Mouse (Mus musculus): ENCODE results near the gene Camta1. TPM values are rescaled to one million over a fixed set of nuclear protein-coding genes. Genes with fewer than 3 reads are reported as not detected.

The Camta1 gene
- polyA plus RNA-seq, 1 experiment from 2014 or later: 81.8 TPM

DNA sequence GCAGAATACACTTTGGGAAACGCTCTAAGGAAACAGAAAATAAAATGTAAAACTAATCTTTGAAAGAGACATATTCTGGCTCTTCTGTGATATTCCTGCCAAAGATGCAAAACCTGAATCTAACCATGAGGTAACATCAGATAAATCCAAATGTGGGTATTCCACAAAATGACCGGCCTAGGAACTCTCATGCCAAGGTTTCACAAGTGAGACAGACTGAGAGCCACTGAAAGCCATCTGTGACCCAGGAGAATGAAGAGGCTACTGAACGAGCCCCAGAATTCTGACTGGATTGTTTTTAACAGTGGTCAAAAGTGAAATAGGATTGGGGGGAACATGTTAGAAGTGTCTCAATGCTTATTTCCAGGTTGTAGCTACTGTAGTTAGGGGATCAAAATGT lies 25.8 kb downstream of the Camta1 start:
- Histone ChIP-seq H3K9me3 (replicated peaks; ENCODE audit: control insufficient read depth, low read length) (no peaks in the 10 kb centered on the region), H3K27me3 (ENCODE audit: control insufficient read depth, insufficient read depth, low read length) (no peaks in the 10 kb centered on the region), H3K27ac (ENCODE audit: low read length) (no peak overlapping the region), H3K36me3 (ENCODE audit: control insufficient read depth, insufficient read depth, low read length) (no peaks in the 10 kb centered on the region), H3K4me2 (ENCODE audit: low read depth, low read length) (no peak overlapping the region), H3K4me1 (ENCODE audit: control insufficient read depth, insufficient read depth, low read length) (no peaks in the 10 kb centered on the region; the same call in 1 of the 2 replicates), H3K9ac (ENCODE audit: low read length) (no peak overlapping the region), H3K4me3 (replicated peaks; ENCODE audit: low read length) (no peak overlapping the region)
- WGBS: 89% methylated on average over 3 of the region's 3 CpGs
- ATAC-seq (ENCODE audit: insufficient read depth, low FRiP score): no peak

DNA sequence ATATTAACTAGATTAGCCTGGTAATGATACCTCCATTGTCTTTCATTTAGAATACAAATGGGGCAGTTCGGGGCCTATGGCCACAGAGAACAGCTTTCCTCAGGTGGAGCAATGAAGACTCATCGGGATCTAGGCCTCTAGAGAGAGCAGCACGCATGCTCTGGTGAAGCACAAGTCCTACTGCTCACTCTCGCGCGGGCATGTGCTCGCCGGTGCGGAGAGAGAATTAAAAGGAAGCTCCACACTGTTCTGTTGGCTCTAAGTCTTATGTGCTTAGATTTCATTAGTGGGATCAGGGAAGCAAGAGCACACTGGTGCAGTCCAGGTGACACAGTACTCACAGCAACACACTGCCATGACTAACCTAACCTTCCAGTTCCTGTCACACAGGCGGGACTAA lies 27.1 kb downstream of the Camta1 start:
- no peak overlapping the region for H3K4me3 ChIP-seq (replicated peaks; ENCODE audit: low read length)
- H3K36me3 ChIP-seq (ENCODE audit: control insufficient read depth, insufficient read depth, low read length): no peaks in the 10 kb centered on the region
- H3K4me1 ChIP-seq (ENCODE audit: control insufficient read depth, insufficient read depth, low read length): no peaks in the 10 kb centered on the region; the same call in 1 of the 2 replicates
- WGBS: 92% methylated on average over 10 of the region's 10 CpGs
- no peak overlapping the region for H3K27ac ChIP-seq (ENCODE audit: low read length)
- H3K9ac ChIP-seq (ENCODE audit: low read length): no peak overlapping the region
- no peaks in the 10 kb centered on the region for H3K9me3 ChIP-seq (replicated peaks; ENCODE audit: control insufficient read depth, low read length)
- no peak for ATAC-seq (ENCODE audit: insufficient read depth, low FRiP score)
- H3K27me3 ChIP-seq (ENCODE audit: control insufficient read depth, insufficient read depth, low read length): no peaks in the 10 kb centered on the region
- no peak overlapping the region for H3K4me2 ChIP-seq (ENCODE audit: low read depth, low read length)

DNA sequence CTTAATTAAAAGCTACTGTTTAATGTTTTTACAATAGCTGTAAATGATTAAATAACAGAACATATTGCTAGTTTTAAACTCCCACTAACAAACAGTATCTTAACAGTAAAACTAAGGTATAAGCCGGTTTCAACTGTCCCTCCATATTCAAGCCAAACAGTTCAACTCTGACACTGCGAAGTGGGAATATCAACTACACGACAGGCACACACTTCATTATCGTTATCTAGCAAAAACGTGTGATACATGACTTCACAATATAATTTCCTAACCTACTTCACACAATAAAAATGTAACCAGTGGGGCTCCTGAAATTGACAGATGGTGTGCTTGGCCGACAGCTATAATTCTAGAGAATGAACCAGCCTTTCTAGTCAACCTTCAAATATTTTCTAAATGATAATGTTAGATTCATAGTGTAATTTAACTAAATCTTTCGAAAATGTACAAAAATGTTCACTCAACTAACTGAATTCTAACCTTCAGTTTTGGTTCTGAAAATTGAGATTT lies 27.7 kb downstream of the Camta1 start:
- no peak overlapping the region for H3K4me3 ChIP-seq (replicated peaks; ENCODE audit: low read length)
- H3K4me1 ChIP-seq (ENCODE audit: control insufficient read depth, insufficient read depth, low read length): no peaks in the 10 kb centered on the region
- H3K36me3 ChIP-seq (ENCODE audit: control insufficient read depth, insufficient read depth, low read length): no peaks in the 10 kb centered on the region
- no peak overlapping the region for H3K27ac ChIP-seq (ENCODE audit: low read length)
- no peak for ATAC-seq (ENCODE audit: insufficient read depth, low FRiP score)
- H3K27me3 ChIP-seq (ENCODE audit: control insufficient read depth, insufficient read depth, low read length): no peaks in the 10 kb centered on the region
- H3K4me2 ChIP-seq (ENCODE audit: low read depth, low read length): no peak overlapping the region
- 85% methylated on average over 7 of the region's 7 CpGs for WGBS
- no peaks in the 10 kb centered on the region for H3K9me3 ChIP-seq (replicated peaks; ENCODE audit: control insufficient read depth, low read length)
- H3K9ac ChIP-seq (ENCODE audit: low read length): no peak overlapping the region

DNA sequence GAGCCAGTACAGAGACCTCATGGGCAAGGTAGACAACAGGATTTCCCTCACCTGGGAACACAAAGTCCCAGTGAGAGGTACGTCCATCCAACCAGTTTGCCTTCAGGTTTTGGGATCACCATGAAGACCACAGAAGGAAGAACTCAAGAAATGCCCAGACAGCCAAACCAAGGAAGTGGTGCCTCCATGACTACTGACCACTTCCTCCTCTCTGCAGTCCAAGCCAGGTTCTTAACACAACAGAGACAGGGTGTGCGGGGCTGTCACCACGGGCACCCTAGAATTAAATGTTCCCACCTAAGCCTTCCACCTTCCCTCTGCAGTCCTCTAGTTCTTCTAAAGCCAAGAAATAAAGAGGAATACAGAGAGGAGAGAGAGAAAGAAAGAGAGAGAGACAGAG lies 33.8 kb downstream of the Camta1 start:
- no peak overlapping the region for H3K9ac ChIP-seq (ENCODE audit: low read length)
- no peak overlapping the region for H3K27ac ChIP-seq (ENCODE audit: low read length)
- no peak for ATAC-seq (ENCODE audit: insufficient read depth, low FRiP score)
- H3K27me3 ChIP-seq (ENCODE audit: control insufficient read depth, insufficient read depth, low read length): no peaks in the 10 kb centered on the region
- no peaks in the 10 kb centered on the region for H3K36me3 ChIP-seq (ENCODE audit: control insufficient read depth, insufficient read depth, low read length)
- no peaks in the 10 kb centered on the region for H3K9me3 ChIP-seq (replicated peaks; ENCODE audit: control insufficient read depth, low read length)
- no peaks in the 10 kb centered on the region for H3K4me1 ChIP-seq (ENCODE audit: control insufficient read depth, insufficient read depth, low read length)
- H3K4me2 ChIP-seq (ENCODE audit: low read depth, low read length): no peak overlapping the region
- no peak overlapping the region for H3K4me3 ChIP-seq (replicated peaks; ENCODE audit: low read length)
- 91% methylated on average over 3 of the region's 3 CpGs for WGBS

DNA sequence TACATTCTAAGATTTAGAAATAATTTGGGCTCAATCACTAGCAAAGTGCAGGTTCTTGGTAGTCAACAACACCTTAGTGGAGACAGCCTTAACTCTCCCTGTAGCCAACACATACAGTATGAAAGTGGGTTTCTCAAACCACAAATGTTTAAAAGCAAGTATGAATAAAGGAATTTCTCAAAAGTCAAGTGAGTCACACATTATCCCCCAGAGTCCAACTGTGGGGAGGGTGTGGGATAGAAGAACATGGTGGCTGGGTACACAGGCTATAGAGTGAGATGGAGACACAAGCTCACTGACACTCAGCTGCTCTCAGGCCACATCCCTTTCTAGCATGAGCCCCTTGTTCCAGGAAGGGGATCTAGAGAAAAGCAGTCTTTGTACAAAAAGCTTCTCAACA lies 34.3 kb downstream of the Camta1 start:
- Histone ChIP-seq H3K36me3 (ENCODE audit: control insufficient read depth, insufficient read depth, low read length) (no peaks in the 10 kb centered on the region), H3K9ac (ENCODE audit: low read length) (no peak overlapping the region), H3K9me3 (replicated peaks; ENCODE audit: control insufficient read depth, low read length) (no peaks in the 10 kb centered on the region), H3K27me3 (ENCODE audit: control insufficient read depth, insufficient read depth, low read length) (no peaks in the 10 kb centered on the region), H3K4me1 (ENCODE audit: control insufficient read depth, insufficient read depth, low read length) (no peaks in the 10 kb centered on the region), H3K4me2 (ENCODE audit: low read depth, low read length) (no peak overlapping the region), H3K27ac (ENCODE audit: low read length) (no peak overlapping the region), H3K4me3 (replicated peaks; ENCODE audit: low read length) (no peak overlapping the region)
- no peak for ATAC-seq (ENCODE audit: insufficient read depth, low FRiP score)

DNA sequence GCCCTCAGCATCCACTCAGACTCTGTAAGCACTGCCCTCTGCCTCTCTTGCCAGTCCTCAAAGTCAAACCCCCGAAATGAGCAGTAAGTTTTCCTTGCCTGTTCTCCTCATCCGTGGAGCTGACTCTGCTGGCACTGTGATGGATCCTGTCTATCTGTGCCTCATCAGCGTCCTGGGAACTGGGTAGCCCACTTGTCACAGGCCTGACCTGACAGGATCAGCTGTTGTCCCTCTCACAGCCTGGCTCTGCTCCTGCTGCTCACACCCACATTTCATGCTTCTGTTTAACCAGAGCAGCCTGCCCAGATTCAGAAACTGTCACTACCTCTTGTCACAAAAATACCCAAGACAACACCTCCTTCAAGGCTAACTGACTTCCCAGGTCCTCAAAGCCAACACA lies 37.7 kb downstream of the Camta1 start:
- Histone ChIP-seq H3K4me3 (replicated peaks; ENCODE audit: low read length) (no peak overlapping the region), H3K4me2 (ENCODE audit: low read depth, low read length) (no peak overlapping the region), H3K27ac (ENCODE audit: low read length) (no peak overlapping the region), H3K9ac (ENCODE audit: low read length) (no peak overlapping the region), H3K36me3 (ENCODE audit: control insufficient read depth, insufficient read depth, low read length) (no peaks in the 10 kb centered on the region), H3K9me3 (replicated peaks; ENCODE audit: control insufficient read depth, low read length) (no peaks in the 10 kb centered on the region), H3K27me3 (ENCODE audit: control insufficient read depth, insufficient read depth, low read length) (no peaks in the 10 kb centered on the region), H3K4me1 (ENCODE audit: control insufficient read depth, insufficient read depth, low read length) (no peaks in the 10 kb centered on the region)
- ATAC-seq (ENCODE audit: insufficient read depth, low FRiP score): no peak
- 68% methylated on average over 3 of the region's 3 CpGs for WGBS

DNA sequence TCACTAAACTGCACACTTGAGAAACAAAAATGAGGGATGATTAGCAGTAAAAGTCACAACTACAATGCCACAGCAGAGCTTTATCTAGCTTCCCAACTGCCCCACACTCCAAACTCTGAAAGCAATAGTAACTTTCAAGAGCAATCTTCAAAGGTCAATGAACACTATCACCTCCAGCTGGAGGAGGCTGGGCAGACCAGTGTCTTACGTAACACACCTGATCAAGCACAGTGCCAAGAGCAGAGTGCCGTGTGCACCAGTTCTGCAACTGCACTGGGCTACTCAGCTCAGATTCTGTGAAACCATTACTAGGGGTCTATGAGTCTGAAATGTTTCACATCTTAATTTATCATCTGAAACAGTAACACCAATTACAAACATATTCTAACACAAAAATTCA lies 38.7 kb downstream of the Camta1 start:
- no peak overlapping the region for H3K4me2 ChIP-seq (ENCODE audit: low read depth, low read length)
- H3K9ac ChIP-seq (ENCODE audit: low read length): no peak overlapping the region
- no peaks in the 10 kb centered on the region for H3K27me3 ChIP-seq (ENCODE audit: control insufficient read depth, insufficient read depth, low read length)
- no peaks in the 10 kb centered on the region for H3K9me3 ChIP-seq (replicated peaks; ENCODE audit: control insufficient read depth, low read length)
- H3K4me1 ChIP-seq (ENCODE audit: control insufficient read depth, insufficient read depth, low read length): peaks cover 7% of the 10 kb centered on the region; the same call in 1 of the 2 replicates
- no peaks in the 10 kb centered on the region for H3K36me3 ChIP-seq (ENCODE audit: control insufficient read depth, insufficient read depth, low read length)
- no peak overlapping the region for H3K27ac ChIP-seq (ENCODE audit: low read length)
- ATAC-seq (ENCODE audit: insufficient read depth, low FRiP score): no peak
- 63% methylated on average over 2 of the region's 2 CpGs for WGBS
- no peak overlapping the region for H3K4me3 ChIP-seq (replicated peaks; ENCODE audit: low read length)

DNA sequence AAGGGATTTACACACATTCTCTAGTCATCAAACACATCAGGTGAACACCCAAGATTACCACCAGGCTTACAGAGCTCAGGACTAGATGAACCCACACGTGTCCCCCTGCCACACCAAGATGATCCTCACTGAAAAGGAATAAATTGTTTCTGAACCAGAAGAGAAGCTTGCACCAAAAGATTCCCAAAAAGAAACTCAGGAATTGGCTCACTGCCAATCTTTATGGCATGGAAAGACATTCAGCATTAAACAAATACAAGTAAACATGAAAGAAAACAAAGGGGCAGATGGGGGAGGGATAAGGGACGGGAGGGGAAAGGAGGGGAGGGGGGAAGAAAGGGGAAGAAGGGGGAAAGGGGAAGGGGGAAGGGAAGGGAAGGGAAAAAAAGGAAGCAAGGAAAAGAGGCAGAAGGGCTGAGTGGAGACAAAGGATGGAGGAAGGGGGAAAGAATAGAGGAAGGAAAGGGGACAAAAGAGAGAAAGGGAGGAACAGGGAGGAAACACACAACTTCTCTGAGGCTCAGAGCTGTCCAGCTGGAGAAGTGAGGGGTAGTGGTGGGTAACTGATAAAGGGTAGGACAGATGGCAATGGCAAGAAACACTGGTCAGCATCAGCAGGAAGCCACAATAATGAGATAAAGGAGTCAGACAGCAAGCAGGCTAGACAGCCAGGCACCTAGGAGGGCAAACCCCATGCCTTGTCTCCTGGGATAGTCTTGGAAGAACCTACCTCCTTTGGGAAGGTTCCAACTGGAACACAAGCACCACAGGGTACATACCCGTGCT lies 43.5 kb downstream of the Camta1 start:
- ATAC-seq (ENCODE audit: insufficient read depth, low FRiP score): no peak
- Histone ChIP-seq H3K4me1 (ENCODE audit: control insufficient read depth, insufficient read depth, low read length) (peaks cover 7% of the 10 kb centered on the region; the same call in 1 of the 2 replicates), H3K4me2 (ENCODE audit: low read depth, low read length) (no peak overlapping the region), H3K9me3 (replicated peaks; ENCODE audit: control insufficient read depth, low read length) (no peaks in the 10 kb centered on the region), H3K27ac (ENCODE audit: low read length) (no peak overlapping the region), H3K9ac (ENCODE audit: low read length) (no peak overlapping the region), H3K4me3 (replicated peaks; ENCODE audit: low read length) (no peak overlapping the region), H3K36me3 (ENCODE audit: control insufficient read depth, insufficient read depth, low read length) (no peaks in the 10 kb centered on the region), H3K27me3 (ENCODE audit: control insufficient read depth, insufficient read depth, low read length) (no peaks in the 10 kb centered on the region)
- 46% methylated on average over 3 of the region's 3 CpGs for WGBS

DNA sequence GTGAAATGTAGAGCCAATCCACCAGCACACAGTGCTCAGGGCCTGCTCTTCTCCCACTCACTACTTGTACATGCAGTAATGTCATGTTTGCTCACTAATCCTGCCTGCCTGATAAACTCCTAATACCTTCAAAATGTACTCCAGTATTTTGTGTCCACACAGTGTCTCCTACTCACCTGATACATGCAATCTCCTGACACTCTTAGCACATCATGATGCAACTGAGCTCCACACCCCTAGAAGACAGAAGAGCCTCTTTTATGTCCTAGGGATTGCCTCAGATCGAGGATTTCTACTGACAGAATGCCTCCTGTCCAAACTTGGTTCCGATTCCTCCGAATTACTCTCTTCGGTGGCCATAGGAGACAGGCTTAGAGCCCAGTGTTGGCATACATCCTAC lies 48.0 kb downstream of the Camta1 start:
- ATAC-seq (ENCODE audit: insufficient read depth, low FRiP score): no peak
- no peak overlapping the region for H3K4me3 ChIP-seq (replicated peaks; ENCODE audit: low read length)
- WGBS: 95% methylated on average over 4 of the region's 4 CpGs
- no peak overlapping the region for H3K27ac ChIP-seq (ENCODE audit: low read length)
- H3K9ac ChIP-seq (ENCODE audit: low read length): no peak overlapping the region
- no peaks in the 10 kb centered on the region for H3K9me3 ChIP-seq (replicated peaks; ENCODE audit: control insufficient read depth, low read length)
- H3K4me2 ChIP-seq (ENCODE audit: low read depth, low read length): no peak overlapping the region
- H3K27me3 ChIP-seq (ENCODE audit: control insufficient read depth, insufficient read depth, low read length): no peaks in the 10 kb centered on the region
- peaks cover 4% of the 10 kb centered on the region; the same call in 1 of the 2 replicates for H3K4me1 ChIP-seq (ENCODE audit: control insufficient read depth, insufficient read depth, low read length)
- no peaks in the 10 kb centered on the region for H3K36me3 ChIP-seq (ENCODE audit: control insufficient read depth, insufficient read depth, low read length)
